Comparison of ENCODE assay signal across 10 mouse cellular contexts in genomic region chr4:126861514-126862266, GRCm38 (mm10).
DNase-seq lines count a peak whose midpoint lies in the region; ATAC-seq and TF ChIP-seq lines count a peak whose summit lies in the region.
"Had no signal": no experiment of that assay in that cellular context is flagged by ENCODE, and none has a peak within 500 bp of the region (broad histone marks: within the 10 kb centered on the region; RNA-seq: fewer than 3 reads in every experiment).

No protein-coding gene starts in this region.

- no peak for ATAC-seq in heart, postnatal 0 days (ENCODE audit: insufficient read depth, low read depth)
- ATAC-seq in heart, embryonic 11.5 days (replicated peaks; ENCODE audit: insufficient number of reproducible peaks, low FRiP score, low TSS enrichment): no peak
- ATAC-seq in midbrain, embryonic 16.5 days: no peak
- ATAC-seq: hindbrain, embryonic 16.5 days had no signal

- H3K9me3 ChIP-seq in heart, postnatal 0 days (replicated peaks; ENCODE audit: control insufficient read depth, low read length): no peaks in the 10 kb centered on the region
- H3K9me3 ChIP-seq in heart, embryonic 11.5 days (replicated peaks; ENCODE audit: control insufficient read depth, low read length): no peaks in the 10 kb centered on the region
- H3K9me3 ChIP-seq in midbrain, embryonic 16.5 days (replicated peaks; ENCODE audit: control insufficient read depth, low read length, poor library complexity, severe bottlenecking): no peaks in the 10 kb centered on the region

- no peak overlapping the region for H3K9ac ChIP-seq in heart, postnatal 0 days (replicated peaks; ENCODE audit: low read depth, low read length)
- no peak overlapping the region for H3K9ac ChIP-seq in heart, embryonic 11.5 days (ENCODE audit: low read depth, low read length)
- no peak overlapping the region for H3K9ac ChIP-seq in midbrain, embryonic 16.5 days (ENCODE audit: low read depth, low read length)

- TF ChIP-seq EP300 in heart, postnatal 0 days (IDR thresholded peaks at IDR 0.05; ENCODE audit: low read depth): no peak

- 67% methylated on average over 11 of the region's 11 CpGs for WGBS in heart, postnatal 0 days
- 80% methylated on average over 11 of the region's 11 CpGs for WGBS in heart, embryonic 11.5 days (ENCODE audit: insufficient replicate concordance)
- 84% methylated on average over 11 of the region's 11 CpGs for WGBS in midbrain, embryonic 16.5 days

- TF ChIP-seq POLR2A in cortical plate, adult 2 months (IDR thresholded peaks at IDR 0.05; ENCODE audit: extremely low read depth, insufficient read depth, low read length): no peak

- no peak overlapping the region for H3K27ac ChIP-seq in heart, postnatal 0 days (ENCODE audit: low read depth)
- no peak overlapping the region for H3K27ac ChIP-seq in heart, embryonic 11.5 days (ENCODE audit: low read depth, low read length)
- H3K27ac ChIP-seq in cortical plate, adult 2 months (ENCODE audit: insufficient read depth, low read length): no peak overlapping the region
- no peak overlapping the region for H3K27ac ChIP-seq in midbrain, embryonic 16.5 days (ENCODE audit: low read length)

- no peaks in the 10 kb centered on the region for H3K4me1 ChIP-seq in heart, postnatal 0 days (ENCODE audit: control insufficient read depth, insufficient read depth)
- H3K4me1 ChIP-seq in heart, embryonic 11.5 days (ENCODE audit: control insufficient read depth, insufficient read depth, low read length): no peaks in the 10 kb centered on the region
- no peaks in the 10 kb centered on the region; the same call in 1 of the 2 replicates for H3K4me1 ChIP-seq in cortical plate, adult 2 months (ENCODE audit: control insufficient read depth, insufficient read depth, low read length)
- no peaks in the 10 kb centered on the region for H3K4me1 ChIP-seq in midbrain, embryonic 16.5 days (ENCODE audit: control insufficient read depth, insufficient read depth, low read length)

- peak; percentile 28; the same call in 1 of the 2 replicates for TF ChIP-seq CTCF in heart, postnatal 0 days (IDR thresholded peaks at IDR 0.05; ENCODE audit: low read depth)
- TF ChIP-seq CTCF in cortical plate, adult 2 months (IDR thresholded peaks at IDR 0.05; ENCODE audit: extremely low read depth, insufficient read depth, low read length): peak; percentile 38

- no peaks in the 10 kb centered on the region for H3K27me3 ChIP-seq in heart, postnatal 0 days (ENCODE audit: control insufficient read depth, insufficient read depth, low read length)
- H3K27me3 ChIP-seq in heart, embryonic 11.5 days (ENCODE audit: control insufficient read depth, insufficient read depth, low read length): no peaks in the 10 kb centered on the region
- no peaks in the 10 kb centered on the region for H3K27me3 ChIP-seq in midbrain, embryonic 16.5 days (ENCODE audit: control insufficient read depth, insufficient read depth, low read depth, low read length)

- H3K4me2 ChIP-seq in heart, postnatal 0 days (ENCODE audit: low read depth, low read length): no peak overlapping the region
- H3K4me2 ChIP-seq in heart, embryonic 11.5 days: no peak overlapping the region
- no peak overlapping the region for H3K4me2 ChIP-seq in midbrain, embryonic 16.5 days (ENCODE audit: low read length)

- H3K4me3 ChIP-seq in heart, postnatal 0 days (ENCODE audit: low read depth, low read length): no peak overlapping the region
- no peak overlapping the region for H3K4me3 ChIP-seq in heart, embryonic 11.5 days (ENCODE audit: low read depth, low read length)
- no peak overlapping the region for H3K4me3 ChIP-seq in cortical plate, adult 2 months (ENCODE audit: insufficient read depth, low read length)
- no peak overlapping the region for H3K4me3 ChIP-seq in midbrain, embryonic 16.5 days (ENCODE audit: low read depth, low read length)

- peak; percentile 27 for DNase-seq in heart, postnatal 0 days (ENCODE audit: low spot score)
- DNase-seq in thymus, postnatal 0 days (ENCODE audit: low spot score): peak; percentile 53
- no peak for DNase-seq in thymus, postnatal 25 days
- DNase-seq in urinary bladder, postnatal 4 days (ENCODE audit: low spot score in 2 of 2): no peak
- DNase-seq in gastrocnemius, adult 8-10 months (ENCODE audit: low spot score in 2 of 2): no peak
- DNase-seq: gastrocnemius, postnatal 10 days had no signal

- H3K36me3 ChIP-seq in heart, postnatal 0 days (replicated peaks; ENCODE audit: control insufficient read depth, insufficient read depth, low read length): peaks cover 54% of the 10 kb centered on the region
- peaks cover 12% of the 10 kb centered on the region for H3K36me3 ChIP-seq in heart, embryonic 11.5 days (ENCODE audit: control insufficient read depth, insufficient read depth, low read length)
- peaks cover 10% of the 10 kb centered on the region for H3K36me3 ChIP-seq in midbrain, embryonic 16.5 days (ENCODE audit: control insufficient read depth, insufficient read depth, low read length)

Comparison
In these comparisons a context has a peak if more than half of its experiments do, and no peak if none do; other contexts are left out.
1. DNase-seq: peak in heart, postnatal 0 days (single experiment) and thymus, postnatal 0 days (single experiment); none in thymus, postnatal 25 days (single experiment), urinary bladder, postnatal 4 days (0 of 2) and gastrocnemius, adult 8-10 months (0 of 2).